Mouse (Mus musculus) T-helper 17 cell (primary cell): ENCODE data around the gene Phf13.

ENCODE experiments used
- in situ Hi-C, 2 experiments: fragments of 300-600 bp; cut with MboI, MseI; formaldehyde crosslinking; loops; 1 replicate in 1 of 2; 2 replicates in 1 of 2; pipeline ENCODE4 v1.15.1; 2025; ENCODE audit warnings: high pct_unique_total_duplicates in 2 of 2

Phf13 gene

GRCm38 (mm10) chr4:152019073-152019472, 23.0 kb upstream of the Phf13 start:
- in situ Hi-C loops: loop anchor here in 1 of 2 experiments (10.0 kb wide), 1 partner anchor 1224 kb away; no protein-coding TSS in a partner anchor

GRCm38 (mm10) chr4:152013036-152013813, 17.2 kb upstream of the Phf13 start:
- in situ Hi-C loops: loop anchor here in 1 of 2 experiments (5.0 to 10.0 kb wide), 3 partner anchors 151 to 1218 kb away; partner anchors contain the start of genes Camta1 and Vamp3

DNA sequence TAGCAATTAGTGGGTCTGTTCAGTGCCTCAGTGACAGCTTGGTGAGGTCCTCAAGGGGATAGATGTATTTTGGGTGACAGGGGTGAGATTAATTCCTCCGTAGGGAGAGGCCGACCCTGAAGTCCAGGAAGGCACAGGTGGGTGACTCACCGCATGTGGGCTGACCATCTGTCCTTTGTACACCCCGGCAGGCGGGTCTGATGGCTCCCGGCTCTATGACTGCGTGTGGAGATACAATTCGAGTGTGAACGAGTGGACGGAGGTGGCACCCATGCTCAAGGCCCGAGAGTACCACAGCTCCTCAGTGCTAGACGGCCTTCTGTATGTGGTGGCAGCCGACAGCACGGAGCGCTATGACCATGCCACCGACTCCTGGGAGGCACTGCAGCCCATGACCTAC, 16.1 kb upstream of the Phf13 start:
- in situ Hi-C loops: loop anchor here in 1 of 2 experiments (5.0 to 10.0 kb wide), 3 partner anchors 150 to 1217 kb away; partner anchors contain the start of genes Camta1 and Vamp3

DNA sequence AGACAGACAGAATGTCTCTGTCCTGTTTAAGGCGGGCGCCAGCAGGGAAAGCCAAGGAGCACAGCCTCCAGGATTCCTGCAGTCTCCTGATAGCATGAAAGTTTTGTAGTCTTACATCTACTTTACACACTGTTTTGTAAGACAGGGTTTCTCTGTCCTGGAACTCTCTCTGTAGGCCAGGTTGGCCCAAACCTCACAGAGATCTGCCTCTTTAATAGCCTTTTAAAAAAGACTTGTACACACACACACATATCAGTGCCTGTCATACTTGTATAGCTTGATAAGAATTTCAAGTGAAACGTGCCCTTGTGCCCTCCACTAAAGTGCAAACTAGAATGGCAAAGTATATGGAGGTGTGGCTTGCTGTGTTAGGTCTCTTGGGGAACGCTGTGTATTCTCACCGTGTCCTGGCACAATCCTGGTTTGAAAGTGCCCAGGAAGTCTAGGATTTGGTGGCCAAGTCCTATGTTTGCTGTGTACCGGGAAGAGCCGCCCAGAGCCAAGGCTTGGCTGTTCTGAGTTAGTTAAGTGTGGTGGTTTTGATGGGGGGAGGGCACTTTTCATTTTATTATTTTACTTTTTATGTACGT, 15.2 kb upstream of the Phf13 start:
- in situ Hi-C loops: loop anchor here in 1 of 2 experiments (5.0 to 10.0 kb wide), 3 partner anchors 149 to 1216 kb away; partner anchors contain the start of genes Camta1 and Vamp3

GRCm38 (mm10) chr4:152010707-152011134, 14.7 kb upstream of the Phf13 start:
- in situ Hi-C loops: loop anchor here in 1 of 2 experiments (5.0 to 10.0 kb wide), 3 partner anchors 148 to 1216 kb away; partner anchors contain the start of genes Camta1 and Vamp3

GRCm38 (mm10) chr4:152010091-152010706, 14.1 kb upstream of the Phf13 start:
- in situ Hi-C loops: loop anchor here in 1 of 2 experiments (5.0 to 10.0 kb wide), 3 partner anchors 148 to 1215 kb away; partner anchors contain the start of genes Camta1 and Vamp3

DNA sequence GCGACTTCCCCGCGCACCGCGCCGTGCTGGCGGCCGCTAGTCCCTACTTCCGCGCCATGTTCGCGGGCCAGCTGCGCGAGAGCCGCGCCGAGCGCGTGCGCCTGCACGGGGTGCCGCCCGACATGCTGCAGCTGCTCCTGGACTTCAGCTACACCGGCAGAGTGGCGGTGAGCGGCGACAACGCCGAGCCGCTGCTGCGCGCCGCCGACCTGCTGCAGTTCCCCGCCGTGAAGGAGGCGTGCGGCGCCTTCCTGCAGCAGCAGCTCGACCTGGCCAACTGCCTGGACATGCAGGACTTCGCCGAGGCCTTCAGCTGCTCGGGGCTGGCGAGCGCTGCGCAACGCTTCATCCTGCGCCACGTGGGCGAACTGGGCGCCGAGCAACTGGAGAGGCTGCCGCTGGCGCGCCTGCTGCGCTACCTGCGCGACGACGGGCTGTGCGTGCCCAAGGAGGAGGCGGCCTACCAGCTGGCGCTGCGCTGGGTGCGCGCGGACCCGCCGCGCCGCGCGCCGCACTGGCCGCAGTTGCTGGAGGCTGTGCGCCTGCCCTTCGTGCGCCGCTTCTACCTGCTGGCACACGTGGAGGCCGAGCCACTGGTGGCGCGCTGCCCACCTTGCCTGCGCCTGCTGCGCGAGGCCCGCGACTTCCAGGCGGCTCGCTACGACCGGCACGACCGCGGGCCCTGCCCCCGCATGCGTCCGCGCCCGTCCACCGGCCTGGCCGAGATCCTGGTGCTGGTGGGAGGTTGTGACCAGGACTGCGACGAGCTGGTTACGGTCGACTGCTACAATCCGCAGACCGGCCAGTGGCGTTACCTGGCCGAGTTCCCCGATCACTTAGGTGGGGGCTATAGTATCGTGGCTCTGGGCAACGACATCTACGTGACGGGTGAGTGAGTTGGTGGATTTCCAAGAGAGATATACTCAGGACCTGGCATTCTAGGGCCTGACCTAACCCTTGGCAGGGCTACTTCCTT, 13.3 kb upstream of the Phf13 start:
- in situ Hi-C loops: loop anchor here (5.0 to 10.0 kb wide), 4 partner anchors 147 to 1215 kb away; partner anchors contain the start of genes Camta1 (in 1 of the 2), Park7 (in 1 of the 2), Tnfrsf9 (in 1 of the 2) and Vamp3 (in 1 of the 2)

- in situ Hi-C loops: loop anchor here in 1 of 2 experiments (10.0 kb wide), 1 partner anchor 1094 kb away; the partner anchor contains the start of genes Park7 and Tnfrsf9
Measured at GRCm38 (mm10) chr4:152008622-152009075, 12.6 kb upstream of the Phf13 start, which contains the start of gene Klhl21. TSS of gene Klhl21 (plus strand) at chr4:152008803.

DNA sequence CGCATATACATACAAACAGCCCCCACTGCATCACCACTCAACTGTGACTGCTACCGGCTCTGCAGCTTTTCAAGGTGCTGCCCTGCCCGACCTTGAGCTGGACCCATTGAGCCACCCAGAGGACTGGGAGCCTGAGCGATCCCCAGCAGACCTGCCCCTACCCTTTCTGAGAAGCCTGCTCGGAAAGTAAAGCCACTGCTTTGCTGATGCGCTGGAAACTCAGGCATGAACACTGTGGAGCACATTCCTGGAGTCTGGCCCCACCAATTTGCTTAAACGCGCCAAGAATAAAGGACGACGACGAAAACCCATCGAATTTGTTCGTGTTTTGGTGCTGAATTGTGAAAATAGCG, 12.1 kb upstream of the Phf13 start:
- in situ Hi-C loops: loop anchor here in 1 of 2 experiments (10.0 kb wide), 1 partner anchor 1093 kb away; the partner anchor contains the start of genes Park7 and Tnfrsf9

DNA sequence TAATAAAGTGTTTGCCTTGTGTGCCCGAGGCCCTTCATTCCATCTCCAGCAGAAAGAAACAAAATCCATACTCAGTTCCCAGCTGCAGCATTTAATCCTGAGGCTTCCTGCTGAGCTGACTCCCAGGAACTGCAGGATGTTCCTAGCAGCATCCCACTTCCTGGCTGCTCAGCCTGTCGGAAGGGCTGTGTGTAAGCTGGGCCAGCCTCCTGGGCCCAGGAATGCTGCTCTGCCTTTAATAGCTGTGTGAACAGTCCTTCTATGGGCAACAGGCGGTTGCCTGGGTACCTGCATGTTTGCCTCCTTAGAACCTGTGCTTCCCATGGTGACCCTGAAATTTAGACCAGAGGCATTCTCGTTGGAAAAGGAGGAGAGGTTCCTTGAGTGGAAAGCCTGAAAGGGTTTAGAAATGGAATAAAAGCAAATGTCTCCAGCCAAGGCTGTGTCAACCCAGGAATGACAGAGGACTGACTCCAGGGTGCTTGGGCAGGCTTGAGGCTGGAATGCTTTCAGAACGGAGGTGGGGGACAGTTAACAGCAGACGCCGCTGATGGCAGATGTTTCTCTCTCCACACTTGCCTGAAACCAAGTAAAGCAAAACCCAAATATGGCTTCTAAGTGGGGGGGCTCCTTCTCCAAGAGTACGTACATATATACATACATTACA, 11.6 kb upstream of the Phf13 start:
- in situ Hi-C loops: loop anchor here in 1 of 2 experiments (10.0 kb wide), 1 partner anchor 1093 kb away; the partner anchor contains the start of genes Park7 and Tnfrsf9

DNA sequence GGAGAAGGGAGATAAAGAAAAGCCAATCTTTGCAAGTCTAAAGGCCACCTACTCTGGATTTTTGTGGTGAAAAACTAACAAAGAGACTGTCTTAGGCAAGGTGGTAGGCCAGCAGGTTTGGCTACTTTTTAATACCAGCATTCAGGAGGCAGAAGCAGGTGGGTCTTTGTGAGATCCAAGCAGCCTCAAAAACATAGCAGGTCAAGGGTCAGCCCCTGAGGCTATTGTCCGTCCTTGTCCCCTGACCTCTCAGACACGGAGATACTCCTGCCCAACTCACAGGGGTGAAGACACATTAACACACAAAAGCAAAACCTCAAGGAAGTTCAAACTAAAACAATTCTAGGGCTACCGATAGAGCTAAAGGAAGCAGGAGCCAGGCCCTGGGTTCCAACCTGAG, 10.8 kb upstream of the Phf13 start:
- in situ Hi-C loops: loop anchor here in 1 of 2 experiments (10.0 kb wide), 1 partner anchor 1092 kb away; the partner anchor contains the start of genes Park7 and Tnfrsf9

GRCm38 (mm10) chr4:152006137-152006536, 10.1 kb upstream of the Phf13 start:
- in situ Hi-C loops: loop anchor here in 1 of 2 experiments (10.0 kb wide), 1 partner anchor 1091 kb away; the partner anchor contains the start of genes Park7 and Tnfrsf9

DNA sequence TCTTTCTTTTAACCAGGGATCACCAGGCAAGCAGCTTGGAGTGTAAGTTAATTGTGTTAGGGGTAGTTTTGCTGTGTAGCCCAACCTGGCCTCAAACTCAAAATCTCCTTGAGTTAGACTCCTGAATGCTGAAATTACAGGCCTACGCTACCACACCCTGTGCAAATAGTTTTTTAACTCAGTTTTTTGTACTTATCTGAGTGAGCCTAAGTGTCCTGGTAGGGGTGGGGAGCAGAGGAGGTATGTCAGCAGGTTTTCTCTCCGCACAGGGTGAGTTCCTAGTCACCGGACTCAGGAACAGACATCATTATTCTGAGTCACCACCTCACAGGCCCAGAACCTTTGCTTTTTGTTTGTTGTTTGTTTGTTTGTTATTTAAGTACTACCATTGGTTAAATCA, 6.0 kb upstream of the Phf13 start:
- in situ Hi-C loops: loop anchor here in 1 of 2 experiments (10.0 kb wide), 1 partner anchor 1087 kb away; the partner anchor contains the start of genes Park7 and Tnfrsf9

- in situ Hi-C loops: loop anchor here in 1 of 2 experiments (10.0 kb wide), 1 partner anchor 1087 kb away; the partner anchor contains the start of genes Park7 and Tnfrsf9
Measured at GRCm38 (mm10) chr4:152001335-152001734, 5.3 kb upstream of the Phf13 start.

GRCm38 (mm10) chr4:152000906-152001305, 4.8 kb upstream of the Phf13 start:
- in situ Hi-C loops: loop anchor here in 1 of 2 experiments (10.0 kb wide), 1 partner anchor 1086 kb away; the partner anchor contains the start of genes Park7 and Tnfrsf9

DNA sequence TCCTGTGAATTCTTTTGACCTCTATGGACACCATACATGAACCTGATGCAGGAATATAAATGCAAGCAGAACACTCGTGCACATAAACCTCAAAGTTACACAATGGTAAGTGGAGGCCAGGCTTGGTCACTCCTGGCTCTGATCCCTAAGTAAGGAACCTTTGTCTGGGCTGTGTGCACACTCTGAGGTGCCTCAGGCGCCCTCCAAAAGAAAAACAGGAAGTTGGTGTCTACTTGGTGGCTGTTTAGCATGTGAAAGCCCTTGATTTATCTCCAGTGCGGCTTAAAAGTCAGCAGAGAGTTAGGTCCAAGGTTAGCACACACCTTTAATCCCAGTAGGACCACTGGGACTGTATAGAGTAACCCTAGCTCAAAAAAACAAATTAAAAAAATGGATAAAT, 3.4 kb upstream of the Phf13 start:
- in situ Hi-C loops: loop anchor here (25.0 kb wide), 2 partner anchors 1762 to 1963 kb away; partner anchors contain the start of genes A430005L14Rik (in 1 of the 2) and Eno1 (in 1 of the 2)

DNA sequence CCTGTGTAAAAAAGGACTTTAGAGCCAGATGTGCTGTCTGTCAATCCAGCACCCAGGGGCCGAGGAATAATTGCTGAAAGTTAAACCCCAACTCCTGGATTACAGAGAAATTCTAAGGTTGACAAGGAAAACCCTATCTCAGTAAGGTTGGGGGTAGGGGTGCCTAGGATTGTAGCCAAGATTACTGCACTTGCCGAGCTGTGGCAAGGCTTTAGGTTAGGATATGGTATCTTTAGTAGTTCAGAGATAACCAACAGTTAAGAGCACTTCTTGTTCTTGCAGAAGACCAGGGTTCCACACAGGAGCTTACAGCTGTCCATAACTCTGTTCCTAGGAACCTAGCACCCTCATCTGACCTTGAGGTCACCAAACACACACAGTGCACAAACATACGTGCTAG, 1.6 kb upstream of the Phf13 start:
- in situ Hi-C loops: loop anchor here (25.0 kb wide), 2 partner anchors 1760 to 1965 kb away; partner anchors contain the start of genes A430005L14Rik (in 1 of the 2) and Eno1 (in 1 of the 2)

- in situ Hi-C loops: loop anchor here (25.0 kb wide), 2 partner anchors 1760 to 1965 kb away; partner anchors contain the start of genes A430005L14Rik (in 1 of the 2) and Eno1 (in 1 of the 2)
Measured at GRCm38 (mm10) chr4:151996951-151997222, 829 bp upstream of the Phf13 start.
